Comparison of ENCODE assay signal across 34 mouse cellular contexts in genomic region chr2:25797635-25798034, GRCm38 (mm10). TPM values are rescaled to one million over a fixed set of nuclear protein-coding genes. Genes with fewer than 3 reads are reported as not detected.
DNase-seq lines count a peak whose midpoint lies in the region; ATAC-seq and TF ChIP-seq lines count a peak whose summit lies in the region.
"Had no signal": no experiment of that assay in that cellular context is flagged by ENCODE, and none has a peak within 500 bp of the region (broad histone marks: within the 10 kb centered on the region; RNA-seq: fewer than 3 reads in every experiment).

No protein-coding gene starts in this region.

- no peak for TF ChIP-seq CTCF in heart, adult 2 months (IDR thresholded peaks at IDR 0.05)

- no peak overlapping the region for H3K9ac ChIP-seq in heart, adult 2 months (ENCODE audit: low read depth, low read length)
- H3K9ac ChIP-seq in limb, embryonic 11.5 days (ENCODE audit: low read length) = no peak overlapping the region
- H3K9ac ChIP-seq: embryonic facial prominence, embryonic 15.5 days; hindbrain, embryonic 12.5 days; limb, embryonic 13.5 days; liver, embryonic 12.5 days; neural tube, embryonic 12.5 days had no signal

- no peak for ATAC-seq in limb, embryonic 11.5 days (ENCODE audit: insufficient number of reproducible peaks, low FRiP score, low TSS enrichment, low read depth)
- ATAC-seq: forebrain, embryonic 14.5 days; liver, embryonic 12.5 days had no signal

- WGBS in heart, adult 2 months = 20% methylated on average over 2 of the region's 2 CpGs
- WGBS in heart, embryonic 10.5 days = 13% methylated on average over 2 of the region's 2 CpGs
- WGBS in limb, embryonic 11.5 days = 33% methylated on average over 2 of the region's 2 CpGs
- WGBS in limb, embryonic 10.5 days = 42% methylated on average over 2 of the region's 2 CpGs

- H3K79me2 ChIP-seq in heart, adult 2 months (replicated peaks; ENCODE audit: control insufficient read depth, insufficient read depth, low read length) = no peaks in the 10 kb centered on the region

- no peak for TF ChIP-seq EP300 in heart, adult 2 months (IDR thresholded peaks at IDR 0.05; ENCODE audit: insufficient read depth, low read depth, low read length)

- no peak overlapping the region for H3K4me2 ChIP-seq in limb, embryonic 11.5 days (ENCODE audit: low read depth, severe bottlenecking)
- H3K4me2 ChIP-seq: embryonic facial prominence, embryonic 15.5 days; hindbrain, embryonic 12.5 days; limb, embryonic 13.5 days; liver, embryonic 12.5 days; midbrain, embryonic 11.5 days; neural tube, embryonic 12.5 days had no signal

- H3K9me3 ChIP-seq in heart, embryonic 10.5 days = no peaks in the 10 kb centered on the region
- H3K9me3 ChIP-seq in limb, embryonic 11.5 days (ENCODE audit: control insufficient read depth, low read length) = no peaks in the 10 kb centered on the region
- no peaks in the 10 kb centered on the region for H3K9me3 ChIP-seq in limb, embryonic 10.5 days (replicated peaks)
- H3K9me3 ChIP-seq: embryonic facial prominence, embryonic 15.5 days; hindbrain, embryonic 12.5 days; limb, embryonic 13.5 days; liver, embryonic 12.5 days; neural tube, embryonic 12.5 days had no signal

- no peaks in the 10 kb centered on the region for H3K4me1 ChIP-seq in heart, adult 2 months (ENCODE audit: control insufficient read depth, insufficient read depth, low read length)
- H3K4me1 ChIP-seq in heart, embryonic 10.5 days = no peaks in the 10 kb centered on the region
- no peaks in the 10 kb centered on the region for H3K4me1 ChIP-seq in limb, embryonic 11.5 days (ENCODE audit: control insufficient read depth, insufficient read depth, low read length)
- H3K4me1 ChIP-seq in limb, embryonic 10.5 days = no peaks in the 10 kb centered on the region
- H3K4me1 ChIP-seq: embryonic facial prominence, embryonic 15.5 days; limb, embryonic 13.5 days; liver, embryonic 12.5 days; neural tube, embryonic 12.5 days had no signal

- DNase-seq in heart, adult 2 months = peak; percentile 10 to 35
- DNase-seq in heart, embryonic 10.5 days (ENCODE audit: low spot score) = no peak
- peak; percentile 27 for DNase-seq in limb, embryonic 11.5 days (ENCODE audit: low spot score)
- DNase-seq in limb, embryonic 10.5 days (ENCODE audit: low spot score) = no peak
- peak; percentile 40 to 42 for DNase-seq in heart, postnatal 10 days
- no peak for DNase-seq in gastrocnemius, adult 18-20 months (ENCODE audit: low spot score)
- DNase-seq in natural killer cell, adult 2 months (ENCODE audit: low spot score in 2 of 2) = no peak
- DNase-seq: adrenal gland, postnatal 25 days; cerebellum, adult 9-11 months; gastrocnemius, postnatal 10 days; kidney, adult 18-20 months; layer of hippocampus, postnatal 36 days; lung, adult 18-20 months; lung, postnatal 14 days; retina, postnatal 1 day; right cerebral cortex, postnatal 25 days; spleen, adult 18-20 months; thymus, postnatal 36 days had no signal

- TF ChIP-seq POLR2A in heart, adult 2 months (IDR thresholded peaks at IDR 0.05; ENCODE audit: insufficient read depth, low read depth, low read length) = no peak

- intact Hi-C loops in heart, adult 2 months (cut with DNase I) = no loop called here
- intact Hi-C loops in heart, postnatal 10 days (cut with DNase I) = no loop called here

- H3K36me3 ChIP-seq in heart, adult 2 months (ENCODE audit: control insufficient read depth, insufficient read depth, low read length) = no peaks in the 10 kb centered on the region
- H3K36me3 ChIP-seq in heart, embryonic 10.5 days = no peaks in the 10 kb centered on the region
- H3K36me3 ChIP-seq in limb, embryonic 11.5 days (ENCODE audit: control insufficient read depth, insufficient read depth, low read length) = no peaks in the 10 kb centered on the region
- no peaks in the 10 kb centered on the region for H3K36me3 ChIP-seq in limb, embryonic 10.5 days
- H3K36me3 ChIP-seq: embryonic facial prominence, embryonic 15.5 days; hindbrain, embryonic 12.5 days; limb, embryonic 13.5 days; liver, embryonic 12.5 days; neural tube, embryonic 12.5 days had no signal

- H3K27ac ChIP-seq in heart, adult 2 months = no peak overlapping the region
- no peak overlapping the region for H3K27ac ChIP-seq in heart, embryonic 10.5 days
- no peak overlapping the region for H3K27ac ChIP-seq in limb, embryonic 11.5 days (replicated peaks; ENCODE audit: low read depth, low read length)
- no peak overlapping the region for H3K27ac ChIP-seq in limb, embryonic 10.5 days
- H3K27ac ChIP-seq: embryonic facial prominence, embryonic 15.5 days; hindbrain, embryonic 12.5 days; kidney, postnatal 0 days; limb, embryonic 13.5 days; liver, embryonic 12.5 days; neural tube, embryonic 12.5 days had no signal

- H3K27me3 ChIP-seq in heart, adult 2 months (ENCODE audit: control insufficient read depth, insufficient read depth, low read length) = no peaks in the 10 kb centered on the region
- no peaks in the 10 kb centered on the region for H3K27me3 ChIP-seq in heart, embryonic 10.5 days (ENCODE audit: insufficient read depth, poor library complexity, severe bottlenecking)
- no peaks in the 10 kb centered on the region for H3K27me3 ChIP-seq in limb, embryonic 11.5 days (ENCODE audit: control insufficient read depth, insufficient read depth, low read length)
- no peaks in the 10 kb centered on the region for H3K27me3 ChIP-seq in limb, embryonic 10.5 days (ENCODE audit: low read depth, poor library complexity, severe bottlenecking)
- H3K27me3 ChIP-seq: embryonic facial prominence, embryonic 15.5 days; hindbrain, embryonic 12.5 days; limb, embryonic 13.5 days; neural tube, embryonic 12.5 days had no signal

- no peak overlapping the region for H3K4me3 ChIP-seq in heart, adult 2 months
- no peak overlapping the region for H3K4me3 ChIP-seq in heart, embryonic 10.5 days
- H3K4me3 ChIP-seq in limb, embryonic 11.5 days (ENCODE audit: low read depth, low read length) = no peak overlapping the region
- no peak overlapping the region for H3K4me3 ChIP-seq in limb, embryonic 10.5 days
- H3K4me3 ChIP-seq: embryonic facial prominence, embryonic 15.5 days; hindbrain, embryonic 12.5 days; limb, embryonic 13.5 days; liver, embryonic 12.5 days; neural tube, embryonic 12.5 days had no signal

RNA-seq across cellular contexts. Expression of gene Gm13539, which starts 15.6 kb away (rescaled TPM):
- not detected for total RNA-seq in heart, adult 2 months (2021)
- polyA plus RNA-seq in heart, adult 2 months (2012; rRNA removed) = not detected in 2 replicates
- not detected in 2 replicates for polyA plus RNA-seq in heart, embryonic 10.5 days (2016; fragmentation: Nextera tagmentation; extraction: Ambion mirVana)
- polyA plus RNA-seq in limb, embryonic 11.5 days (2014; fragmentation: Nextera tagmentation; extraction: Ambion mirVana) = 0.37 and 0.60 TPM in 2 replicates
- polyA plus RNA-seq in limb, embryonic 10.5 days (2016; fragmentation: Nextera tagmentation; extraction: Ambion mirVana) = not detected in 2 replicates
- total RNA-seq in heart, postnatal 10 days (2021) = not detected
- not detected for total RNA-seq in gastrocnemius, adult 18-20 months (2021)
- total RNA-seq: adrenal gland, postnatal 25 days; common myeloid progenitor, adult 5-6 weeks; ES-E14; gastrocnemius, postnatal 10 days; layer of hippocampus, adult 18-20 months; layer of hippocampus, postnatal 36 days; left cerebral cortex, postnatal 10 days; megakaryocyte progenitor cell, adult 5-6 weeks; monocyte, adult 5-6 weeks had no signal
- polyA plus RNA-seq: embryonic facial prominence, embryonic 15.5 days; forebrain, embryonic 14.5 days; frontal cortex, adult 2 months; hindbrain, embryonic 12.5 days; kidney, postnatal 0 days; limb, embryonic 13.5 days; liver, embryonic 12.5 days; midbrain, embryonic 11.5 days; neural tube, embryonic 12.5 days had no signal

RNA-seq across cellular contexts. Expression of gene Glt6d1, which starts 18.0 kb away (rescaled TPM):
- total RNA-seq in heart, adult 2 months (2021) = not detected
- not detected in 2 replicates for polyA plus RNA-seq in heart, adult 2 months (2012; rRNA removed)
- polyA plus RNA-seq in heart, embryonic 10.5 days (2016; fragmentation: Nextera tagmentation; extraction: Ambion mirVana) = not detected in 2 replicates
- polyA plus RNA-seq in limb, embryonic 11.5 days (2014; fragmentation: Nextera tagmentation; extraction: Ambion mirVana) = not detected in 2 replicates
- not detected in 2 replicates for polyA plus RNA-seq in limb, embryonic 10.5 days (2016; fragmentation: Nextera tagmentation; extraction: Ambion mirVana)
- not detected for total RNA-seq in heart, postnatal 10 days (2021)
- not detected for total RNA-seq in gastrocnemius, adult 18-20 months (2021)
- total RNA-seq: adrenal gland, postnatal 25 days; common myeloid progenitor, adult 5-6 weeks; ES-E14; gastrocnemius, postnatal 10 days; layer of hippocampus, adult 18-20 months; layer of hippocampus, postnatal 36 days; left cerebral cortex, postnatal 10 days; megakaryocyte progenitor cell, adult 5-6 weeks; monocyte, adult 5-6 weeks had no signal
- polyA plus RNA-seq: embryonic facial prominence, embryonic 15.5 days; forebrain, embryonic 14.5 days; frontal cortex, adult 2 months; hindbrain, embryonic 12.5 days; kidney, postnatal 0 days; limb, embryonic 13.5 days; liver, embryonic 12.5 days; midbrain, embryonic 11.5 days; neural tube, embryonic 12.5 days had no signal

RNA-seq across cellular contexts. Expression of gene Lcn11, which starts 20.8 kb away (rescaled TPM):
- total RNA-seq in heart, adult 2 months (2021) = not detected
- not detected in 2 replicates for polyA plus RNA-seq in heart, adult 2 months (2012; rRNA removed)
- polyA plus RNA-seq in heart, embryonic 10.5 days (2016; fragmentation: Nextera tagmentation; extraction: Ambion mirVana) = not detected in 2 replicates
- polyA plus RNA-seq in limb, embryonic 11.5 days (2014; fragmentation: Nextera tagmentation; extraction: Ambion mirVana) = not detected in 2 replicates
- polyA plus RNA-seq in limb, embryonic 10.5 days (2016; fragmentation: Nextera tagmentation; extraction: Ambion mirVana) = not detected in 2 replicates
- total RNA-seq in heart, postnatal 10 days (2021) = not detected
- not detected for total RNA-seq in gastrocnemius, adult 18-20 months (2021)
- total RNA-seq: adrenal gland, postnatal 25 days; common myeloid progenitor, adult 5-6 weeks; ES-E14; gastrocnemius, postnatal 10 days; layer of hippocampus, adult 18-20 months; layer of hippocampus, postnatal 36 days; left cerebral cortex, postnatal 10 days; megakaryocyte progenitor cell, adult 5-6 weeks; monocyte, adult 5-6 weeks had no signal
- polyA plus RNA-seq: embryonic facial prominence, embryonic 15.5 days; forebrain, embryonic 14.5 days; frontal cortex, adult 2 months; hindbrain, embryonic 12.5 days; kidney, postnatal 0 days; limb, embryonic 13.5 days; liver, embryonic 12.5 days; midbrain, embryonic 11.5 days; neural tube, embryonic 12.5 days; testis, adult 2 months had no signal

RNA-seq across cellular contexts. Expression of gene Lcn9, which starts 25.3 kb away (rescaled TPM):
- total RNA-seq in heart, adult 2 months (2021) = not detected
- not detected in 2 replicates for polyA plus RNA-seq in heart, adult 2 months (2012; rRNA removed)
- not detected in 2 replicates for polyA plus RNA-seq in heart, embryonic 10.5 days (2016; fragmentation: Nextera tagmentation; extraction: Ambion mirVana)
- not detected in 2 replicates for polyA plus RNA-seq in limb, embryonic 11.5 days (2014; fragmentation: Nextera tagmentation; extraction: Ambion mirVana)
- not detected in 2 replicates for polyA plus RNA-seq in limb, embryonic 10.5 days (2016; fragmentation: Nextera tagmentation; extraction: Ambion mirVana)
- total RNA-seq in heart, postnatal 10 days (2021) = not detected
- total RNA-seq in gastrocnemius, adult 18-20 months (2021) = not detected
- total RNA-seq: adrenal gland, postnatal 25 days; common myeloid progenitor, adult 5-6 weeks; ES-E14; gastrocnemius, postnatal 10 days; layer of hippocampus, adult 18-20 months; layer of hippocampus, postnatal 36 days; left cerebral cortex, postnatal 10 days; megakaryocyte progenitor cell, adult 5-6 weeks; monocyte, adult 5-6 weeks had no signal
- polyA plus RNA-seq: embryonic facial prominence, embryonic 15.5 days; forebrain, embryonic 14.5 days; frontal cortex, adult 2 months; hindbrain, embryonic 12.5 days; kidney, postnatal 0 days; limb, embryonic 13.5 days; liver, embryonic 12.5 days; midbrain, embryonic 11.5 days; neural tube, embryonic 12.5 days; testis, adult 2 months had no signal

RNA-seq across cellular contexts. Expression of gene Lcn3, which starts 32.3 kb away (rescaled TPM):
- not detected for total RNA-seq in heart, adult 2 months (2021)
- polyA plus RNA-seq in heart, adult 2 months (2012; rRNA removed) = not detected in 2 replicates
- polyA plus RNA-seq in heart, embryonic 10.5 days (2016; fragmentation: Nextera tagmentation; extraction: Ambion mirVana) = not detected in 2 replicates
- polyA plus RNA-seq in limb, embryonic 11.5 days (2014; fragmentation: Nextera tagmentation; extraction: Ambion mirVana) = not detected in 2 replicates
- polyA plus RNA-seq in limb, embryonic 10.5 days (2016; fragmentation: Nextera tagmentation; extraction: Ambion mirVana) = not detected in 2 replicates
- not detected for total RNA-seq in heart, postnatal 10 days (2021)
- not detected for total RNA-seq in gastrocnemius, adult 18-20 months (2021)
- total RNA-seq: adrenal gland, postnatal 25 days; common myeloid progenitor, adult 5-6 weeks; ES-E14; gastrocnemius, postnatal 10 days; layer of hippocampus, adult 18-20 months; layer of hippocampus, postnatal 36 days; left cerebral cortex, postnatal 10 days; megakaryocyte progenitor cell, adult 5-6 weeks; monocyte, adult 5-6 weeks had no signal
- polyA plus RNA-seq: embryonic facial prominence, embryonic 15.5 days; forebrain, embryonic 14.5 days; frontal cortex, adult 2 months; hindbrain, embryonic 12.5 days; kidney, postnatal 0 days; limb, embryonic 13.5 days; liver, embryonic 12.5 days; midbrain, embryonic 11.5 days; neural tube, embryonic 12.5 days; testis, adult 2 months had no signal

Comparison
In these comparisons a context has a peak if more than half of its experiments do, and no peak if none do; other contexts are left out.
1. DNase-seq: peak in heart, adult 2 months (2 of 2), limb, embryonic 11.5 days (single experiment) and heart, postnatal 10 days (2 of 2); none in heart, embryonic 10.5 days (single experiment), limb, embryonic 10.5 days (single experiment), gastrocnemius, adult 18-20 months (single experiment) and natural killer cell, adult 2 months (0 of 2).